Mouse (Mus musculus) limb, embryonic 10.5 days (tissue): ENCODE results near the gene Dnajb12. TPM values are rescaled to one million over a fixed set of nuclear protein-coding genes. Genes with fewer than 3 reads are reported as not detected.

ENCODE experiments used
- DNase-seq: peaks from one replicate; pipeline ENCODE4 v3.0.0-alpha.2; 2017; ENCODE audit warnings: low spot score
- H3K27ac ChIP-seq: fragments of 300-500 bp; sonication (generic); 2 replicates; pipeline ENCODE4 v1.5.1; 2016; ENCODE audit warnings: mild to moderate bottlenecking
- H3K27me3 ChIP-seq: fragments of 300-500 bp; sonication (generic); 2 replicates; pipeline ENCODE4 v1.6.1; 2016; ENCODE audit warnings: low read depth, mild to moderate bottlenecking; ENCODE audit not compliant: poor library complexity, severe bottlenecking
- H3K36me3 ChIP-seq: fragments of 300-500 bp; sonication (generic); 2 replicates; pipeline ENCODE4 v1.6.1; 2016; ENCODE audit warnings: mild to moderate bottlenecking, moderate library complexity
- H3K4me1 ChIP-seq: fragments of 300-500 bp; sonication (generic); 2 replicates; pipeline ENCODE4 v1.6.1; 2016
- H3K4me3 ChIP-seq: fragments of 300-500 bp; sonication (generic); 2 replicates; pipeline ENCODE4 v1.5.1; 2016; ENCODE audit warnings: mild to moderate bottlenecking, moderate library complexity
- H3K9me3 ChIP-seq: fragments of 300-500 bp; sonication (generic); replicated peaks from 2 replicates; pipeline ENCODE4 v1.6.1; 2016; ENCODE audit warnings: mild to moderate bottlenecking
- WGBS: fragments of 180-500 bp; shearing (Covaris S2); methylation state at CpG from one replicate; pipeline ENCODE4 v1.1.7; 2016; 5-methylcytosine and 5-hydroxymethylcytosine counted together
- polyA plus RNA-seq: library from polyadenylated mRNA; unstranded; fragments of >200 nt; fragmentation: Nextera tagmentation; extraction: Ambion mirVana; gene quantifications from 2 replicates; pipeline ENCODE4 v1.2.1, GENCODE M21; 2016

Dnajb12 gene
- 25.8 and 28.2 TPM in 2 replicates for polyA plus RNA-seq

GRCm38 (mm10) chr10:59879255-59880028 is at the start of gene Dnajb12:
Gene Dnajb12 (plus strand): TSS chr10:59879556.
- DNase-seq: peak; percentile 95
- Histone ChIP-seq H3K4me3 (peak within 1 kb of the TSS; percentile 90), H3K36me3 (peaks cover 17% of the 10 kb centered on the region), H3K27me3 (no peaks in the 10 kb centered on the region), H3K9me3 (no peaks in the 10 kb centered on the region), H3K4me1 (peaks cover 10% of the 10 kb centered on the region), H3K27ac (peak within 1 kb of the TSS; percentile 99)
- WGBS: under 1% methylated on average over 76 of the region's 80 CpGs

- no peaks in the 10 kb centered on the region for H3K4me1 ChIP-seq
These were observed 49.5 kb upstream of the Dnajb12 start for GRCm38 (mm10) chr10:59829886-59830285.

GRCm38 (mm10) chr10:59831950-59832349 is 47.4 kb upstream of the Dnajb12 start:
- peaks cover 36% of the 10 kb centered on the region for H3K36me3 ChIP-seq
- DNase-seq: no peak
- no peaks in the 10 kb centered on the region for H3K27me3 ChIP-seq
- no peaks in the 10 kb centered on the region for H3K9me3 ChIP-seq
- no peak overlapping the region for H3K4me3 ChIP-seq
- no peak overlapping the region for H3K27ac ChIP-seq
- 94% methylated on average over 7 of the region's 7 CpGs for WGBS
- no peaks in the 10 kb centered on the region for H3K4me1 ChIP-seq

More at GRCm38 (mm10) chr10:59829886-59830285, 49.5 kb upstream of the Dnajb12 start:
- WGBS: 93% methylated on average over 6 of the region's 6 CpGs
- H3K27me3 ChIP-seq: no peaks in the 10 kb centered on the region
- no peak overlapping the region for H3K4me3 ChIP-seq
- H3K9me3 ChIP-seq: no peaks in the 10 kb centered on the region
- DNase-seq: no peak
- no peak overlapping the region for H3K27ac ChIP-seq
- peaks cover 37% of the 10 kb centered on the region for H3K36me3 ChIP-seq

GRCm38 (mm10) chr10:59835301-59836155 is 43.8 kb upstream of the Dnajb12 start:
- no peak overlapping the region for H3K4me3 ChIP-seq
- no peaks in the 10 kb centered on the region for H3K27me3 ChIP-seq
- H3K4me1 ChIP-seq: no peaks in the 10 kb centered on the region
- no peak for DNase-seq
- H3K9me3 ChIP-seq: no peaks in the 10 kb centered on the region
- WGBS: 89% methylated on average over 14 of the region's 14 CpGs
- H3K27ac ChIP-seq: no peak overlapping the region
- H3K36me3 ChIP-seq: peaks cover 6% of the 10 kb centered on the region; the same call in 1 of the 2 replicates

GRCm38 (mm10) chr10:59837490-59837889 is 41.9 kb upstream of the Dnajb12 start:
- DNase-seq: no peak
- H3K27me3 ChIP-seq: no peaks in the 10 kb centered on the region
- 93% methylated on average over 5 of the region's 5 CpGs for WGBS
- H3K9me3 ChIP-seq: no peaks in the 10 kb centered on the region
- no peak overlapping the region for H3K27ac ChIP-seq
- no peak overlapping the region for H3K4me3 ChIP-seq
- no peaks in the 10 kb centered on the region for H3K4me1 ChIP-seq
- H3K36me3 ChIP-seq: 0 out of 2 replicates have a peak, but pooled peaks cover 2% of the 10 kb centered on the region

- Histone ChIP-seq H3K27ac (no peak overlapping the region), H3K27me3 (no peaks in the 10 kb centered on the region), H3K4me3 (no peak overlapping the region), H3K4me1 (peaks cover 16% of the 10 kb centered on the region), H3K36me3 (no peaks in the 10 kb centered on the region), H3K9me3 (no peaks in the 10 kb centered on the region)
- WGBS: 93% methylated on average over 8 of the region's 8 CpGs
- no peak for DNase-seq
These were observed 37.9 kb upstream of the Dnajb12 start for GRCm38 (mm10) chr10:59841434-59841833.

GRCm38 (mm10) chr10:59843125-59843524 is 36.2 kb upstream of the Dnajb12 start:
- Histone ChIP-seq H3K36me3 (no peaks in the 10 kb centered on the region), H3K4me3 (no peak overlapping the region), H3K27me3 (no peaks in the 10 kb centered on the region), H3K27ac (no peak overlapping the region), H3K9me3 (no peaks in the 10 kb centered on the region), H3K4me1 (peaks cover 16% of the 10 kb centered on the region)
- 38% methylated on average over 5 of the region's 5 CpGs for WGBS
- no peak for DNase-seq

- Histone ChIP-seq H3K36me3 (no peaks in the 10 kb centered on the region), H3K4me1 (peaks cover 30% of the 10 kb centered on the region), H3K27ac (no peak overlapping the region), H3K27me3 (no peaks in the 10 kb centered on the region), H3K9me3 (no peaks in the 10 kb centered on the region), H3K4me3 (no peak overlapping the region)
- 71% methylated on average over 9 of the region's 9 CpGs for WGBS
- DNase-seq: no peak
These were observed 34.7 kb upstream of the Dnajb12 start for GRCm38 (mm10) chr10:59844686-59845085.

GRCm38 (mm10) chr10:59846416-59846815 is 32.9 kb upstream of the Dnajb12 start:
- Histone ChIP-seq H3K27ac (no peak overlapping the region), H3K27me3 (no peaks in the 10 kb centered on the region), H3K36me3 (0 out of 2 replicates have a peak, but pooled peaks cover 2% of the 10 kb centered on the region), H3K4me1 (peaks cover 32% of the 10 kb centered on the region), H3K9me3 (no peaks in the 10 kb centered on the region), H3K4me3 (no peak overlapping the region)
- no peak for DNase-seq
- 83% methylated on average over 6 of the region's 6 CpGs for WGBS

GRCm38 (mm10) chr10:59848079-59848877 is 31.1 kb upstream of the Dnajb12 start:
- WGBS: 83% methylated on average over 11 of the region's 11 CpGs
- Histone ChIP-seq H3K36me3 (0 out of 2 replicates have a peak, but pooled peaks cover 2% of the 10 kb centered on the region), H3K4me3 (no peak overlapping the region), H3K4me1 (peaks cover 32% of the 10 kb centered on the region), H3K9me3 (no peaks in the 10 kb centered on the region), H3K27me3 (no peaks in the 10 kb centered on the region), H3K27ac (peak overlapping the region; percentile 15; the same call in 1 of the 2 replicates)
- no peak for DNase-seq

- 0 out of 2 replicates have a peak, but pooled peaks cover 2% of the 10 kb centered on the region for H3K36me3 ChIP-seq
- H3K9me3 ChIP-seq: no peaks in the 10 kb centered on the region
- H3K4me3 ChIP-seq: no peak overlapping the region
- 0 out of 2 replicates have a peak overlapping the region, but pooled peaks have one; percentile 9 for H3K27ac ChIP-seq
- no peak for DNase-seq
- peaks cover 27% of the 10 kb centered on the region for H3K4me1 ChIP-seq
- WGBS: 59% methylated on average over 9 of the region's 9 CpGs
- H3K27me3 ChIP-seq: no peaks in the 10 kb centered on the region
These were observed 30.4 kb upstream of the Dnajb12 start for GRCm38 (mm10) chr10:59848953-59849352.

GRCm38 (mm10) chr10:59849371-59849770 is 30.0 kb upstream of the Dnajb12 start:
- Histone ChIP-seq H3K4me3 (no peak overlapping the region), H3K9me3 (no peaks in the 10 kb centered on the region), H3K27ac (peak overlapping the region; percentile 9), H3K36me3 (0 out of 2 replicates have a peak, but pooled peaks cover 2% of the 10 kb centered on the region), H3K27me3 (no peaks in the 10 kb centered on the region), H3K4me1 (peaks cover 22% of the 10 kb centered on the region)
- no peak for DNase-seq
- 81% methylated on average over 7 of the region's 7 CpGs for WGBS
